Mouse (Mus musculus) testis, postnatal 14 days (tissue): ENCODE data around the gene Glp2r.

Experiments used
- DNase-seq: peaks from one replicate; pipeline ENCODE4 v3.0.0; 2021; ENCODE audit warnings: low spot score

The Glp2r gene

DNA sequence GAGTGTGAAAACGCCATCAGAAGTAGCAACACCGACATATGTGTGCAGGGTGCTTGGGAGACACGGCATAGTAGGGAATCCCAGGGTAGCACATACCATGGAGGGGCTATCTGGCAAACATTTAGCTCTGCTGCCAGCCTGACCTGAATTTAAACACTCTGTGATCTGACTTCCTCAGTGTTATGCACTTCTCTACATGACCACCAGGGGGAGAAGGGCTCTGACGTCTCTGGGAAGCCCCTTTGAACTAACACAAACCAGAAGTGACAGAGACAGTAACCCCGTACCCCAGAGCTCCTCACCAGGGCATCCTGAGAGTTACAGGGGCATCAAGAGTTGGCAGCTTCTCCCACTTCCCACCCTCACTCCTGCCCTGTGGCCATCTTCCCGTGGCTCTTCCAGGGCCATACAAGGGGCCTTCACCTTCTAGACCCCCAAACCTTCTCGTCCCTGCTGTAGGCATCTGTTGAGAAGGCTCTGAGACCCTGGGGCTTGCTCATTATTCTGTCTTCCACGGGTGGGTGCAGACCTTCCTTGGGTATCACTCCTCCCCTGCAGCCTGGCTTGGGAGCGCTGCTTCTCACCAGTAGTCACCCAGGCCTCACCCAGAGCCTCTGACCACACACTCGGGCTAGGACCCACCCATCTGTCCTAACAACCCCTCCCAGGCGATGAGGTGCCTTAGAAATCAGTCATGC is 113.1 kb downstream of the Glp2r start:
- DNase-seq, result no peak

DNA sequence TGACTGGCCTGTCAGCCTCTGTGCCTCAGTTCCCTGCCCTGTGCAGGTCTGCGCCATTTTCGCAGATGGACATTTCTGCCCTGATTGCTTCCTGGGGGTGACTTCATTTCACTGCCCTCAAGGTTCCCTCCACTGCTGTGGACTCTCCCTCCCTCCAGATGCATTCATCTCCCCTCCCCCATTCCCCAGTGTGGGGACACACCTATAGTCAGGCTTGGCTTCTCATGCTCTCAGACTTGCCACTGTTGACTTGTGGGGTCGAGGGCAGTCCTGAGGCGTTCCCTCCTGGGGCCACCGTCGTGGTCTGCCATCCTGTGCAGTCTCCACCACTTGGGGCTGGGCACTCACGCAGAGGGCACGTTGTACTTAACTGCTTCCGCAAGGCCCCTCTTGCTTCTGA is 114.1 kb downstream of the Glp2r start:
- DNase-seq, result no peak

- DNase-seq, result no peak
These were observed 114.6 kb downstream of the Glp2r start for GRCm38 (mm10) chr11:67656366-67656765.

GRCm38 (mm10) chr11:67655236-67655959 is 115.6 kb downstream of the Glp2r start:
- peak; percentile 64 for DNase-seq

GRCm38 (mm10) chr11:67654514-67654913 is 116.4 kb downstream of the Glp2r start:
- no peak for DNase-seq

DNA sequence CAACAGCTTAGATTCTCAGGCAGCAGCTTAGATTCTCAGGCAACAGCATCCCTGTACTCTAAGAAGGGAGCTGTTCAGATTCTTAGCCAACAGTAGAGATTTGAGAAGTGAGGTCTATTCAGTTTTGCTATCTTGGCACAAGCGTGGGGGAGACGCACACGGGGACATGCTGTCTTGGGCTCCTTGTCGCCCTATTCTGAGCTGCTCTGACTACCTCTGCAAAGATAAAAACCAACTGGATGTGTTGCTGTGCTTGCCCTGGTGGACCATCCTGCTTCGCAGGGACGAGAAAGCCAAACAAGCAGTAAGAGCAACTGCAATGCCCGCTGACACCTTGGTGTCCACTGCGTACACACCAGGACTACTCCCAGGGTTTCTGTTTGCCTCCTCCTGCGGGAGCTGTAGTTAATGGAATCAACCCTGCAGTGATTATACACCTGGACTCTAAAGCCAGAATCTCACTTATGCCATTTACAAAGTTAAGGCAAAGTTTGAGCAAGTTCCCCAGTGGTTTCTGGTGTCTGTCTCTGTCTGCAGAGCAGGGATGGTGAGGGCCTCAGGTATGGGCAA is 117.3 kb downstream of the Glp2r start:
- peak; percentile 54 for DNase-seq

DNA sequence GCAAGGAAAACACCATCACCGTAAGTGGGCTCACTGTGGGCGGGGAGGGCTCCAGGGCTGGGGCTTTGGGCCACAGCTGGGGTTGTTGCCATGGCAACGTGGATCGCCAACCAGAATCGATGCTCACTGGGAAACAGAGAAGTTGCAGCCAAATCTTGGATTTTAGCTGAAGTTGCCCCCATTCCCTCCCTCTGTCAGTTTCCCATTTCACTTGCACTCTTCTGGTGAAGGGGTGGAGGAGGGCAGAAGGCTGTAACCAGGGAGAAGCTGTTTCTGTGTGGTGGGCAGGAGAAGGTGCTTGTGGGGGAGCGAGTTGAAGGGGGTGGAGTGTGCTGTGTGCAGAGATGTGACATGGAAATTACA is 118.1 kb downstream of the Glp2r start:
- DNase-seq, result no peak

GRCm38 (mm10) chr11:67652194-67652892 is 118.6 kb downstream of the Glp2r start:
- DNase-seq, result no peak

DNA sequence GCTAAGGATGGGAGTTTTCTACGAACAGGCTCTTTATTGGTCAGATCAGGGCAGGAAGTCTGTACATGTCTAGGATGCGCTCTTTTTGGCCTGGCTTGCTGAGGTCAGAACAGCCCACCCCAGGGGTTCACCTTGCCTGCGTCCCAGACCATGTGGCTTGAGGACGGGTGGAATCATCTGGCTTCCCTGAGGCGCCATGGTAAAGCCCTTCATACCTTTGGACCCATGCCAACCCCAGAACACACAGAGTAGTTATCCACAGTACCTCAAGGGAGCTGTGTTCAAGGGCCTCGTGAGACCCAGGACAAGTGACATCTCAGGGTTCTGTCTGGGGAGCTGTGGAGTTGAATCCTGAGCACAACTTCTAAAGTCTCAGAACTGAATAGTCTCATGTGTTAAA is 119.2 kb downstream of the Glp2r start:
- DNase-seq, result no peak

GRCm38 (mm10) chr11:67649971-67650707 is 120.8 kb downstream of the Glp2r start:
- no peak for DNase-seq

- peak; percentile 72 for DNase-seq
These were observed 122.1 kb downstream of the Glp2r start for GRCm38 (mm10) chr11:67648651-67649407.

DNA sequence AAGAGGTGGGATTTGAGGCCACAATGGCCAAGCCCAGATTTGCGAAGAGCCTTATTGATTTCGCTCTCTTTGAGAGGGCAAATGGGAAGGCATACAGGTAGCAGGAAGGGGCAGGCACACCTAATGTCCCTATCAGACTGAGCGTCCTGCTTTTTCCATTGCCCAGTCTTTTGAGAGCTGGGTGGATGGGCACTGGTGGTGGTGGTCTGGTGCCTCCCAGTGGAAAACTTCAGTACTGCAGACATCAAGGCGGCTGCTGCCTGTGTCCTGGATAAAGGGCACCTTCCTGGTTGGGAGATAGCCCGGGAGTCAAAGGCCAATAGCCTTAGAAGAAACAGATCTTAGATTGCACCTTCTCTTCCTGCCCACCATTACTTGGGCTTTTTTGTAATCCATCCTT is 123.2 kb downstream of the Glp2r start:
- peak; percentile 58 for DNase-seq

- no peak for DNase-seq
These were observed 126.3 kb downstream of the Glp2r start for GRCm38 (mm10) chr11:67644632-67645149.

- no peak for DNase-seq
These were observed 127.5 kb downstream of the Glp2r start for GRCm38 (mm10) chr11:67643465-67643864.

DNA sequence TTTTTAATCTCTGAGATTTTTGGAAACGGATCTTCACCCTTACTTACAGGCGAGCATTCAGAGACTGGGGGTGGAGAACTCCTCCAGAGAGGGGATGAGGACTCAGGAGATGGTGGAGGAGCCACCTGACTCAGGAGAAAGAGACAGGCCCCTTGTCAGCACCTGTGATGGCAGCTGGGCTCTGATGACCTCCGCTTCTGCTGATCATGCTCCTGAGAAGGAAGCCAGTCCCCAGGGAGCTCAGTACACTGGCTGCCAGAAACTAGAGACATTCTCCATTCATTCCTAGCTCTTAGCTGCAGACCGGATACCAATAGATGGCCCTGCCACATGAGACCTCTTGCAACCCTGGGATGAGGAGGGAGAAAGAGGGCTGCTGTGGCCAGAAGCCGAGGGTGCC is 128.1 kb downstream of the Glp2r start:
- no peak for DNase-seq

- no peak for DNase-seq
These were observed 128.5 kb downstream of the Glp2r start for GRCm38 (mm10) chr11:67642421-67642820.

GRCm38 (mm10) chr11:67640299-67640698 is 130.7 kb downstream of the Glp2r start:
- no peak for DNase-seq

DNA sequence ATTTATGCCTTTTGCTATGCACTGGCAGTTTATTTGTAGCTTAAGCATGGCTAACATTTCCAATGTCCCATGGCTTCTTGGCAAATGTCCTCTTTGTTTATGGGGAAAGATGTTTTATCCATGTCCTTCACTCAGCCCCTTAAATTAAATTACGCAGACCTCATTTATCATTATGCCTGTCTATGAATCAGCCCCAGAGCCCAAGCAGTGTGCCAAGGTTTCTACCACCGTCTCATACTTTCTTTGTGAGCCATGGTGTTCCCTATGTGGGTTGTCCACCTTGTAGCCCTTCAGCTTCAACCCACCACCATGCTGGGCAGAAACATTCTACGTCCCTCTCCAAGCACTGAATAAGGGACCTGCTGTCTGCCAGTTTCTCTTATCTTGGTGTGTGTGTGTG is 132.6 kb downstream of the Glp2r start:
- DNase-seq, result no peak

GRCm38 (mm10) chr11:67636905-67637586 is 133.9 kb downstream of the Glp2r start:
- no peak for DNase-seq

DNA sequence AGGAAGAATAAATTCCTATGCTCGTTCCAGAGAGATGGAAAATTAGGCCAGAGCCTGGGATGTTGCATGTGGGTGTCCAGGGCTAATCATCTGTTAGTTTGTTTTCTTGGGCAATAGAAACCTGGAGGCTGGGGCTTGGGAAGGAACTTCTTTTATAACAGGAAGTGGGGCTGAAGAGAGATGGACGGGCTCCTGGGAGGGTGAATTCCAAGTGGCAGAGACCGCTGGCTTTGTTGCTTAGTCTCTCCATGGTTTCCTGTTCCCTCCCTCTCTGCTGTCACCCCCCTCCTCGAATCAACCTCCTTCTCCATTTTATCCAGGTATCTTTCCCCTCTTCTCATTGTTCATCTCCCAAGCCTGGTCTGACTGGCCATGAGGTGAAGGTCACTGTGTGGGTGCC is 134.8 kb downstream of the Glp2r start:
- DNase-seq, result no peak
